Mouse (Mus musculus) thymus, adult 18-20 months (tissue): ENCODE data around the gene 1810043G02Rik.
"Not testable (repeated sequence)": the region's sequence is repeated elsewhere in the genome, so short reads cannot be mapped to it uniquely, and the experiment has no call there.

Source experiments
- DNase-seq, 2 experiments: peaks; one replicate each; pipeline ENCODE4 v3.0.0; 2022; ENCODE audit warnings: mixed read lengths in 2 of 2

1810043G02Rik gene

DNA sequence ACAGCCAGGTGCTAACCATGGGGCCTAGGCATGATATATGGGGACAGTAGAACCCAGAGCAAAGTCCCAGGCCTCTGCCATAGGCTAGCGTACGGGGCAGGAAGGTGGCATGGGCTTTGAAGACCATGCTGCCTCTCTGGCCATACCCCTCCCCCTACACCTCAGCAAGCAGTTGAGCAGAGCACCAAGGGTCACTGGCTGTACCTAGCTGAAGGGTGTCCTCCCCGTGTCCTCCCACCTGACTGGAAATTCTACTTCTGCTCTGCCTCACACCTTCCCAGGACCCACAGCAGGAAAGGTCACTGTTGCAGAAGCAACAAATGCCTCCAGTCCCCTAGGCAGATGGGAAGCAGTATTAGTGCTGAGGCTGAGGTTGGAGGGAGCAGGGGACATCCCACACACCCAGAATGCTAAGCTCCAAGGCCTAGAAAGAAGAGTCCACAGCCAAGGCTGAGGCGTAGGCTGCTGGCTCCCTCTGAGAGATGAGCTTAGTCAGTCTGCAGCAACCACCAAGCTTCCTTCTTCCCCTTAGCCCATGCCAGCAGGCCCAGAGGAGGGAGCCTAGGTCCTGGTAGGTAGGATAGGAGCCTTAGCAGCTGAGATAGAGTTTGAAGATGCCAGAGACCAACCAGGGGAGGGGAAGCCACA, 27.6 kb downstream of the 1810043G02Rik start:
- no peak for DNase-seq

DNA sequence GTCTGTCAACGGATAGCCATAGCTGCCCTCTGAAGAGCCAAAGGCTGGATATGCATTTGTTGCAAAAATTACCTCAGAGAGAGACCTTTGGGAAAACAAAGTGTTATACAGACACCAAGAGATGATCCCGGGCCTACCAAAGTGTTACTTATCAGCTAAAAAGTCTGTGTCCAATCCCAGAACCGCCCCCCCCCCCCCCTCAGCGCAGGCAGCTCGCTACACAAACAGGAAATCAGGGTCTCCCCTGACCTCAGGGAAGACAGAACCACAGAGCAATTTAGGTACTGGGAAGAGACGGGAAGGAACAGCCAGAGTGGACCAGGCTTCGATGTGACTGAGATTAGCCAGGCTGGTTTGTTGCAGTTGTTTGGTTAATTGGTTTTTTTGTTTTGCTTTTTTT, 28.9 kb downstream of the 1810043G02Rik start:
- no peak for DNase-seq

DNA sequence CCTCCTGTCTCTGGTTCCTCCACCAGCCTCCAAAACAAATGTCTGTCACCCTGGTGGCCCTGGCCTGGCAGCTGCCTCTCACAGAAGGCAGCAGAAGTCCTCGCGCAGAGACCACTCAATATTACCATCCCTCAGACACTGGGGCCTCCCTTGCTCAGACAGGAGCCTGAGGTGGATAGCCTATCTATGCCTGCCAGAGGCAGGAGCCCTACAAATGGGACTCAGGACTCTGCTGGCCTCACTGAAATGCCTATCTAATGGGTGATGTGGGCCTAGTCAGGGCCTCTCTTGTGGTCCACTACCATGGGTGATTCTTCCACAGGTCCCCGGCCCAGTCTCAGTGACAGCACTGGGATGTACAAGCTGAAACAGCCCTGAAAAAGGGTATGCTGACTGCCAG, 29.8 kb downstream of the 1810043G02Rik start:
- no peak for DNase-seq

DNA sequence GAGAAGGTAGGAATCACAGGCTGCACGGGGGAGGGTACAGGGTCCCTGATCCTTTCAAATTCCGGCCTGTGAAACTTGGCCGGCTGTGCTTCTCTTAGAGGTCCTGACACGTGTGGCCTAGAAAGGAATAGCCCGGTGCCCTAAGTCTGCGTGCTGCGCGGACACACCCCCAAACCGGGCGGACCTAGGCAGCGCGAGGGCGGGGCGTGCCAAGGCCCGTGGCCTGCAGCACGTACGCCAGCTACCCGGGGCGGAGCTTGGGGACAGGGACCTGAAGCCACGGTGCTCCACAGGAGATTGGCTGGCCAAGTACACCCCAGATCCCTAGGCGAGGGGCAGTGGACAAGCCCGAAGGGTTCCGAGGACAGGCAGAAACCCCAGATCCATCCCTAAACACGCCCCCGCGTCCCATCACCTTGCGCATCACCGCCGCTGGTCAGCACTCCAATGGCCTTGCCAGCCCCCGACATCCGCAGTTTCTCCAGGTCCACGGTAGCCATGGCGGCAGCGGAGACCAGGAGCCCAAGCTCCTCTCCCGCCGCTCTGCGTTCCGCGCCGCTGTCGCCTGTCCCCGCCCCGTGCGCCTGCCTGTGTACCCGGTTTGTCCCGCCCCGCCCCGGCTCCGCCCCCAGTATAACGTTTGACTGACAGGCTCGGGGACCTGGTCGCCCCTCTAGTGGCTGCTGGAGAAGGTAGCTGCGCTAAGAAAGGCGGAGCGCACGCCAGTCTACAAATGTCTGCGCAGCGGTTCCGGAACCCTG, 31.0 kb downstream of the 1810043G02Rik start:
- peak; percentile 92 to 93 for DNase-seq

DNA sequence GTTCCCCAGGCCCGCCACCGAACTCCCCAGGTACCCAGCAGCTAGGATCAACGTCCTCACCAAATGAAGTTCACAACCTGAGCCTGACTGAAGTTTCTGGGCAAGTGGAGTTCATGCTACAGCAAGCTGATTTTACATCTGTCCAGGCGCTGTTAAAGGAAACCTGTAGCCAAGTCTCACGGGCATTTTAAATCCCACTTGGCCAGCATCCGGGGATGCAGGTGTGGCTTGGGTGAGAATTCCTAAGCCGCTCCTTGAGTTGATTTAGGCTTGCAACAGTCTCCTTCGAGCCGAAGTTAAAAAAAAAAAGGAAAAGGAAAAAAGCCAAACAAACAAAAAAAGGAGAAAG, 31.6 kb downstream of the 1810043G02Rik start, which contains the start of gene Pfkl:
Gene Pfkl, minus strand, starts transcription at position 139 of the 349 bp plus-strand sequence.
- no peak for DNase-seq

DNA sequence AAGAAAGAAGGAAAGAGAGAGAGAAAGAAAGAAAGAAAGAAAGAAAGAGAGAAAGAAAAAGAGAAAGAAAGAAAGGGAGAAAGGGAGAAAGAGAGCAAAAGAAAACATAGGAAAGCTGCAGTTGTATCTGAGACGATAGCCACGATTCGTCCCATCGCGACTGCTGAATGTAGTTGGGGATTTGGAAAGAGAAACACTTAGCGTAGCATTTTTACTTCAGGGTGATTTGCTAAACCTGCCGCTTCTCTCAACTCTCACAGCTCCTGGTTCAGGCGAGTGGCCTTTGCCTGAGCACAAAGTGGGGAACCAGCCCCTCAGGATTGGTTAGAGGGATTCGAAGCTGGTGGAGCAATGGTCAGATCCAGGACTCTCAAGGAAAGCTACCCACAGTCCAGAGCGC, 32.0 kb downstream of the 1810043G02Rik start:
- no peak for DNase-seq

DNA sequence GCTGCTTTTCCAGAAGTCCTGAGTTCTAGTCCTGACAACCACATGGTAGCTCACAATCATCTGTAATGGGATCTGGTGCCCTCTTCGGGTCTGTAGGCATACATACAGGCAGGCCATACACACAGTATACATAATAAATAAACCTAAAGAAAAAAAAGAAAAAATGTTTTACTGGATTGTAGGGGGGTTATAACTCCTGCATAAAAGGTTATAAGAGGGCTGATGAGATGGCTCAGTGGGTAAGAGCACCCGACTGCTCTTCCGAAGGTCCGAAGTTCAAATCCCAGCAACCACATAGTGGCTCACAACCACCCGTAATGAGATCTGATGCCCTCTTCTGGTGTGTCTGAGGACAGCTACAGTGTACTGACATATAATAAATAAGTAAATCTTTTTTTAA, 32.8 kb downstream of the 1810043G02Rik start:
- DNase-seq: not testable (repeated sequence)

DNA sequence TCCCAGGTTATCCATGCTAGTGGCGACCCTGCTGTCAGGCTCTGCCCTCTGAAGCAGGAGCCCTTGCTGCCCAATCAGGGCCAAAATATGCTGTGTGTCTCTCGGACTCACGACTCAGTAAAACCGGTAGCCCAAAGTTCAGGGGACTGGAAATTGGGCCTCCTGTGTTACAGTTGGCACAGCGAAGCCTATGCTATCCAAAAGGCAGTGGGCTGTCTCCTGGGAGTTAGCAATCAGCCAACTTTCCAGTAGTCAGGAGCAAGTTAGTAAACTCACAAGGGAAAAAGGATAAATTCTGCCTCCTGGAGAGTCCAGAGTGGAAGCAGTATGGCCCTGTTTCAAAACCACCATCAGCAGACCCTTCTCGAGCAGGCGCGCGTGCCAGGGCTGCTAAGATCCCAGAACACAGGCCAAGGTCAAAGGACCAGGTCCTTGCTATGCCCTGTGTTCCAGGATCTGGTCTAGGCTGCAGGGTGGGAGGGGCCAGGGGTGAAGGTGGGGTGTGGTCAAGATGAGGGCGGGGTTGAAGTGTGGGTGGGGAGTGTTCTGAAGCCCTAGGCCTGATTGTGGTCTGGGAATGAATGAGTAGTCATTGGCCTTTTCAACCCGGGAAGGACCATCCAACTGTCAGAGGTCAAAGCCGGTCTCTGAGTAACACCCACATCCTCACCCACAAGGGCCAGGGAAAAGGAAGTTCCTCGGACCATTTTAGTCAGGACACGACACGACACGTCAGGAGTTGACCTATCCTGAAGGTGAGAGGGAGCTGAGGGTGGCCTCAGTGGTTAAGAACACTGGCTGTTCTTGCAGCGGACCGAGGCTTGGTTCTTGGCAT, 34.6 kb downstream of the 1810043G02Rik start:
- DNase-seq: no peak

DNA sequence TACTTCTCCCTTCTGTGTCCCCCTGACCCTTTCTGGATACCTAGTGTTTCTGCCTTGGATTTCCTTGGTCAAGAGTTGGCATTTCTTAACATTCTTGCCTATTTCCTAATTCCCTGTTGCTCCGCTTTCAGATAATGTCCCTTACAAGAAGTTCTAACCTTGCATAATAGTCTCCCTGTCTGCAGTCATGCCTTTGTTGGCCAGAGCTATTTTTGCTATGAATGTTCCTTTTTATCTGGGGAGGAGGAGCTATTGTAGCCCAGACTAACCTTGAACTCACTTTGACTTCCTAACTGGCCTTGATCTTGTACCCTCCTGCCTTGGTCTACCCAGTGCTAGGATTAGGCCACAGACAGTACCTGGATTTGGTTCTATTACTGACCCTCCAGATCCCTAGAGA, 37.2 kb downstream of the 1810043G02Rik start:
- no peak for DNase-seq

DNA sequence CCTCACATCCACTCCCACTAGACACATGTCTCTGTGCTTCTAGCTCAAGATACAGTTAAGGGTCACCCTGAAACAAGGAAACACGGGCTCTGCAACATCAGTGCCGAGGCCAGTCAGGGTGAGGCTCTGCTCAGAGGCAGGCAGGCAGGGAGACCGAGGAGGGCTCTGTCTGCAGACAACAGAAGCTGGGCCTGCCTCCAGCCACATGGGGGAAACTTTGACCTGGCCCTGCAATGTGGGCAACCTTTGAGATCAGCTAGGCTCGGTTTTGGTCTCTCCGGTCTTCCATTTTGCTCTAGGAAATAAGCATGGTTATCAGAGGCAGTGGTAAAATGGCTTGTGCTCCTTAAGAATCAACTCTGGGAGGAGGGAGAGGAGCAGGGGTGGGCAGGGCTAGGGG, 38.0 kb downstream of the 1810043G02Rik start:
- no peak for DNase-seq

DNA sequence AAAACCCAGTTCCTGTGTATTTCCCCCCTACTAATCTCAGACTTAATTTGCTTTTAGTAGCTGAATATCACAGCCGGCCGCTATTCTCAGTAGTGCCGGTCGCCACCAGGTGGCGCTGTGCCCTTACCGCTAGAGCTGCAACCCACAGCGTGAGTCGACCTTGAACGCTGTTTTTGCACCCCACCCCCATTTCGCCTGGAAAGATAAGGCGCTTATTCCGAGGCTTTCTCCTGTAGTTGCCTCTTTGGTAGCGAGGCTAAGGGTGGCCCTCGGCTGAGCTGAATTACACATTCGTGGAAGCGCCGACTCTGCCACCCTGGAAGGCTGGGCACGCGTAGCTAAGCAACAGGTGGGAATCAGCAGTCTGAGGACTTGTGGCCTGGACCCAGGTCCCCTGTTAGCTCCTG, 40.5 kb downstream of the 1810043G02Rik start:
- DNase-seq: peak; percentile 33 to 36

DNA sequence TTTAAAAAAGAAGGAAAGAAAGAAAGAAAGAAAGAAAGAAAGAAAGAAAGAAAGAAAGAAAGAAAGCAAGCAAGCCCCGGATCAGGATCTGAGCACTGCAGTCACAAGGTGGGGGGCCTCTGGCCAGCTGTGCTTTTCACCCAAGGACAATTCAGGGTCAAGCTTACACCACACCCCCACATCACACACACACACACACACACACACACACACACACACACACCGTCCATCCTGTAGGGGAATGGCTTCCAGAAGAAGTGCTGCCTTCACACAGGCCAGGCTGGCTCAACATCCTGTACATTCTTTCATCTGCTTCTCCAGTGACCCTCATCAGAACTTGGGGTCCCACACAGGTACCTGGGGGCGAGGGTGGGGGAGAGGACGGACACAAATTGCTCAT, 41.0 kb downstream of the 1810043G02Rik start:
- no peak for DNase-seq

DNA sequence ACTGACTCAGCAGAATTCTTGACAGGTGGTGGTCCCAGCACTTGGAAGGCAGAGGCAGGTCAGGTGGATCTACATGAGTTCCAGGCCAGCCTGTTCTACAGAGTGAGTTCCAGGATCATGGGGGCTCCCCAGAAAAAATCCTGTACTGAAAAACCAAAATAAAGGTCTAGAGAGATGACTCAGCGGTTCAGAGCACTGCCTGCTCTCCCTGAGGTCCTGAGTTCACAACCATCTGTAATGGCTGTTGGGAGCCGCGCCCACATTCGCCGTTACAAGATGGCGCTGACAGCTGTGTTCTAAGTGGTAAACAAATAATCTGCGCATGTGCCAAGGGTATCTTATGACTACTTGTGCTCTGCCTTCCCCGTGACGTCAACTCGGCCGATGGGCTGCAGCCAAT, 41.7 kb downstream of the 1810043G02Rik start:
- DNase-seq: not testable (repeated sequence)

DNA sequence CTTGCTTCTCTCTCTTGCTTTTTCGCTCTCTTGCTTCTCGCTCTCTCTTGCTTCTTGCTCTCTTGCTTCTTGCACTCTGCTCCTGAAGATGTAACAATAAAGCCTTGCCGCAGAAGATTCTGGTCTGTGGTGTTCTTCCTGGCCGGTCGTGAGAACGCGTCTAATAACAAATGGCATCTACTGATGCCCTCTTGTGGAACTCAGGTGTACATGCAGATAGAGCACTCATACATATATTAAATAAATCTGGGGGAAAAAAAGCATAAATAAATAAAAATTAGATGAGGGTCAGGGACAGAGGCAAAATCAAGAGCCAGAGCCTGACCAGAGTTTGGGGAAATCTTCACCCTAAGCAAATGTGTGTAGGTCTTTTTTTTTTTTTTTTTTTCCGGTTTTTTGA, 47.1 kb downstream of the 1810043G02Rik start:
- not testable (repeated sequence) for DNase-seq

DNA sequence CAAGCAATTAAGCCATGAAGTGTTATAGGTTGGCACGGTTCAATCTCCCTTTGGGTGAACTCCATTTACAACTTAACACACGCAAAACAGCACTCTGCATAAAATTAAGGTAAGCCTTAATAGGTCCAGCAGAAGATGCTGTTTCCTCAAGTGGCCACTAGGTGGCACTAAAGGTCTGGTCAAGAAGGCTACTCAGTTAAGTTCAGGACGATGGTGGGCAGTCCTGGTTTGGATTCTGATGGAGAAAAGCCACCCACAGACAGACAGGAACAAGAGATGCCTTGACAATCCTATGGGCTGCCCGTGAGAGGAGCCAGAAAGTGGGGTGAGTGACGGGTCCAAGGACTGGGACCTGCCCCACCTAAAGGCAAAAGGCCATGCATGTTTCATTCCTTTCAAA, 49.8 kb downstream of the 1810043G02Rik start:
- peak; percentile 26 to 28 for DNase-seq

DNA sequence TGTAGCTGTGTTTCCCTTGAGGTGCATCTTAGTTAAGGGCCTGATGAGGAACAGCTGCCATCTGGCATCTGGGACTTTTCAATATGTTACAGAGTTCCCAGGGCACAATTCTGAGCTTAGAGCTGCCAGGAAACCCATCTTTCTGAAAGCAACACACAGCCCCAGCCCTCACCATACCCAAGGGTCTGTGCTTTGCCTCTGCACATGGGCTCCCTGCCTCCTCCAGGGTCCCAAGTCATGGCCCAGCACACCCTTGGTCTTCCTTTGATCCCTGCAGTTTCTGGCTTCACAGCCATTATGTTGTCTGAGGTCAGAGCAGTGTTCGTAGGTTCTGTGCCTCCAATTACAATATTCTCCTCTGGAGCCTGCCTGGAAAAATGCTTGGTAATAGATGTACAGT, 50.8 kb downstream of the 1810043G02Rik start:
- no peak for DNase-seq

DNA sequence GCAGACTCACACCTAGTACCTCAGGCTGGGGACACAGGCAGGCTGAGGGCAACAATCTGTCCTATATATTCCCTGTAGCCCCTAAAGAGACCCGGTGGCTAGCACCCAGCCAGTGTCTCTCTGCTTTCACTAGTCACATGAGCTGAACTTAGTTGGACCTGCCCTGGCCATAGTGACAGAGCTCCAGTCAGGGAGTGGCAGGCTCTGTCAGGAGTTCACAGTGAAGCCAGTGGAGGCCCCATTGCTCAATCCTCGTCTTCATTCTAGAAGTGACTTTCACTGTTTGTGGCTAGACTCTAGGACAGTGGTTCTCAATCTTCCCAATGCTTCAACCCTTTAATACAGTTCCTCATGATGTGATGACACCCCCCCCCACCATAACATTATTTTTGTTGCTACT, 53.7 kb downstream of the 1810043G02Rik start:
- DNase-seq: no peak
